Mouse (Mus musculus): ENCODE measurements around the gene Purb.
A peak's percentile ranks its signal among the peaks of the same experiment; 100 is the strongest.

Gene Purb

DNA sequence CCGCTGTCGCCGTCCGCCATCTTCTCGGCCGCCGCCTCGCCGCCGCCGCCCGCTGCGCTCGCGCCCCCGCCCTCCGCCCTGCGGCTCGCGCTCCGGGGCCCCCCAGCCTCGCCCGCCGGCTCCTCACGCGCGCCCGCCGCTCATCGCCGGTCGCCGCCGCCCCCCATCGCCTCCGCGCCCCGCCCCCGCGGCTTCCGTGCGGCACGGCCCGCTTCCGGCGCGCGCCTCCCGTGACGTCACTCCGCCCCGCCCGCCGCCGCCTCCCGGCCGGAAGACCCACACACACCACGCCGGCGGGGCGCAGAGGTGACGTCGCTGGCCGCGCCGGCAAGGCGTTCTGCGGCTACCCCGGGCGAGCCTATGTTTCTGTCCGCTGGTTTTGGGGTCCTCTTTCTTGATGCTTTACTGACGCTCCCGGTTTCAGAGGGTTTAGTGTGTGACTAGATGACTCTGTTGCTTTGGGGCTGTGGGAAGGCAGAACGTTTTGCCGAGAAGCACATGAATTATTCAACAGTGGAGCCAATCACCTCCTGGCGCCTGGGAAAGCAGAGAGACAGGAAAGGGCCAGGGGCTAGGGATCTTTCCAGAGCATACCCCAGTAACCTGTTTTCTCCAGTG lies at the start of gene Purb:
Gene Purb, minus strand, starts transcription at position 51 of the 618 bp plus-strand sequence.
- DNase-seq, result peak; percentile 85 to 88

DNA sequence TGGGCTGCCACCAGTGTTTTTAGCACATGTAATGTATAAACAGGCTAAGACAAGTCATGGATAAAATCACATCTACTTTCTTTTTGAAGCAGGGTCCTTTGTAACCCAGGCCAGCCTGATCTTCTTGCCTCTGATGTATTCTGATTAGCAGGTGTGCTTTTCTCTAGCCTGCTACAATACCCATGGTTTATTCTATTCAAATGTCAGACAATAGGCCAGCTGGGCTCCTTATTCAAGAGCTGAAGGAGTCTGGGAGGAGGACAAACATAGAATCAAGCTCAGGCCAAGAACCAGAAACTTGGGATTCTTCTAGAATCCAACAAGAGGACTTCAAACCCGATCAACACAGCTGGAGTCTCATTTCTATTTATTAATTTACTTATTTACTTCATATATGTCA lies 49.5 kb upstream of the Purb start:
- DNase-seq, result no peak

DNA sequence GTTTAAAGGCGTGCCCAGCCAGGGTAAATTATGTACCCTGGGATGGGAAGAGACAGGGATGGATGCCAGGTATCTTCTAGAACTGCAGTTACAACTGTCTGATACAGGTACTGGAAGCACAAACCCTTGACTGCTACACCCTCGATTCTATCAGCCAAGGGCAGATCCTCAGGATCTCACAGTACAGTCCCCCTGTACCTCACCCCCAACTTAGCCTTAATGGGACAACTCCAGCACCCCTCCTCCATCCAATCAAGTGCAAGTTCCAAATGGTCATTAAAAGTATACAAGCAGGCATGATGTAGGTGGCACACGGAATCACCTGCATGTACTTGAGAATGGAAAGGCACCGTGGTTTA lies 49.1 kb upstream of the Purb start:
- no peak for DNase-seq

DNA sequence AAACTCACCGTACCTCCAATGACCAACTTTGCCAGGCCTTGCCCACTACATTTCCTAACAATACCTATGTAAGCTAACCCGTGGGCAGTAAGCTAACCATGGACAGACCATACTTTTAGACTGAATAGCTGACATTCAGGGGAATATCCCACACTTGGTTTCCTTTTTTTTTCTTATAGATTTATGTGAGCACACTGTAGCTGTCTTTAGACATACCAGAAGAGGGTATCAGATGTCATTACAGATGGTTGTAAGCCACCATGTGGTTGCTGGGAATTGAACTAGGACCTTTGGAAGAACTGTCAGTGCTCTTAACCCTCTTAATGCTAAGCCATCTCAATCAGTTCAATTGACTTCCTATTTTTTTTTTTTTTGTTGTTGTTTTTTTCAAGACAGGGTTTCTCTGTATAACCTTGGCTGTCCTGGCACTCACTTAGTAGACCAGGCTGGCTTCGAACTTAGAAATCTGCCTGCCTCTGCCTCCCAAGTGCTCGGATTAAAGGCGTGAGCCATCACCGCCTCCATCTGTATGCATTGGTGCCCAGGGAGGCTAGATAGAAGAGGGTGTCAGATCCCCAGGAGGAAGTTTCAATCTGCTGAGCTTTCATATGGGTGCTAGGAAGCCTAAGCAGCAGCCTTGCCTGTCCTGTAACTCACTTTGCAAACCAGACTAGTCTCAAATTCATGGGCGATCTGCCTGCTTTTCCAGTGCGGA lies 48.6 kb upstream of the Purb start:
- DNase-seq, result no peak

DNA sequence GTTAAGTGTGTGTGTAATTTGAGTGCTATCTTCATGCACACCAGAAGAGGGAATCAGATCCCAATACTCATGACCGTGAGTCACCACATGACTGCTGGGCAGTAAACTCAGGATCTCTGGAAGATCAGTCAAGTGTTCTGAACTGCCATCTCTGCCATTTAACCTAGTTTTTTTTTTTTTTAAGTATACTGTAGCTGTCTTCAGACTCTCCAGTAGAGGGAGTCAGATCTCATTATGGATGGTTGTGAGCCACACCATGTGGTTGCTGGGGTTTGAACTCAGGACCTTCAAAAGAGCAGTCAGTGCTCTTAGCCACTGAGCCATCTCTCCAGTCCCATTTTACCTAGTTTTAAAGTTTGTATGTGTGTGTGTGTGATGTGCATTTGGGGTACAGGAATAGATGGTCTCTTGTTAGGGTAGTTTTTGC lies 48.0 kb upstream of the Purb start:
- no peak for DNase-seq

DNA sequence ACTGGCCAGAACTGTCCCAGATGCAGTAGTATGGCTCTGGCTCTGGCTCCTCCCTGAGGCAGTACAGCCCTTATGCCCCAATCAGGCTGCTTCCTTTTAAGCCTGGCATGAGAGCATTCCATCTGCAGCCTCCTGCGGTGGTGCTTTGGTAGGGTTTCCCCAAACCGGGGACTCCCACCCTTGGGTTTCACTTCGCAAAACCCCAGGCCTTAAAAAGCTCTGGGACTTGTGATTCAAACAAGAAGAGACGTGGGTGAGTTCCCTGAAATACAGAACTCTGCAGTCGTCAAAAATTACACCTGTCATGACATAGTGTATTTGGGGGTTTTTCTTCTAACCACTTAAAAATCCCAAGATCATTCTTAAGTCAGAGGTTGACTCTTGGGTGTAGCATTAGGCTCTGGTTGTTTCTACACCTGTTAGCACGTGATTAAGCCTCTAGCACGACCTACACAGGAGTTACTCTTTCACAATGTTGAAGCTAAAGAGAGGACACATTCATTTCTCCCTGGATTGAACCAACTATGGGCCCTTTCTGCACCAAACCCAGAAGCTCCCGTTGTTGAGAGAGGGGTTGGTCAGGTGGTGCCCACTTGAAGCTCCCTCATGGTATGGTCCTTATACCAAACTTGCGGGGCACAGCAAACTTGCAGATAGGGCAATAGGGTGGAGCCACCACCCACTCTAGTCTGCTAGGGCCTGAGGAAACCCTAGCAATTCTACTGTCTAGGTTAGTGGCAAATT lies 47.2 kb upstream of the Purb start:
- DNase-seq, result no peak

DNA sequence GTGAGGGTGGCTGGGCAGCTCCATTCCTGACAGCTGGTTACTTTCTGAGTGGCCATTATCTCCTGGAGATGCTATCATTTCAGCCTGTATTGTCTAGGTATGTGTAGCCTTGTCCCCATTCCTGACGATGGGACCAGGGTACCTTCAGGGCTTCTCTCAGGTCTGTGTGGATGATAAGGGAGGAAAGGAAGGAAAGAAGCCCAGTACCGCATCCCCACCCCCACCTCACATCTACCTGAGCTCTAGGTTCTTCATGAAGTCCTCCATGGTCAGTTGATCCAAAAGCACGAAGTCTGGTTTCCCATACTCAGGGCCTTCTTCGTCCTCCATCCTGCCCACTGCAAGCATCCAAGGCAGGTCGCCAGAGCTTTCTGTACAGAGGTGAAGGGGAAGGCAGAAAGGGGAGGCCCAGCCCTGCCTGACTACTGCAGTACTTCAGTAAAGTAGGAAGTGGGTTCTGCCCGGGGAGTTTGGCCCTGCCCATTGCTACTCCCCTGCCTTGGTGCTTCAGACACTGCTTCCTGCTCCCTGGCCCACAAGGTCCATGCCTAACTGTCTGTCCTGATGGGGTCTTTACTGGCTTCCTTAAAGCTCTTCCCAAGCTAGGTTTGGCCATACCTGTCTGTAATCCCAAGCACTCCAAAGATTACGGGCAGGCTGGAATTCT lies 44.9 kb upstream of the Purb start, which contains the start of gene Myo1g:
Gene Myo1g, minus strand, starts transcription at position 459 of the 667 bp plus-strand sequence.
- no peak for DNase-seq

- no peak for DNase-seq
These were observed 43.8 kb upstream of the Purb start for GRCm38 (mm10) chr11:6519491-6520033.

GRCm38 (mm10) chr11:6514837-6515236 lies 39.1 kb upstream of the Purb start:
- DNase-seq, result no peak

DNA sequence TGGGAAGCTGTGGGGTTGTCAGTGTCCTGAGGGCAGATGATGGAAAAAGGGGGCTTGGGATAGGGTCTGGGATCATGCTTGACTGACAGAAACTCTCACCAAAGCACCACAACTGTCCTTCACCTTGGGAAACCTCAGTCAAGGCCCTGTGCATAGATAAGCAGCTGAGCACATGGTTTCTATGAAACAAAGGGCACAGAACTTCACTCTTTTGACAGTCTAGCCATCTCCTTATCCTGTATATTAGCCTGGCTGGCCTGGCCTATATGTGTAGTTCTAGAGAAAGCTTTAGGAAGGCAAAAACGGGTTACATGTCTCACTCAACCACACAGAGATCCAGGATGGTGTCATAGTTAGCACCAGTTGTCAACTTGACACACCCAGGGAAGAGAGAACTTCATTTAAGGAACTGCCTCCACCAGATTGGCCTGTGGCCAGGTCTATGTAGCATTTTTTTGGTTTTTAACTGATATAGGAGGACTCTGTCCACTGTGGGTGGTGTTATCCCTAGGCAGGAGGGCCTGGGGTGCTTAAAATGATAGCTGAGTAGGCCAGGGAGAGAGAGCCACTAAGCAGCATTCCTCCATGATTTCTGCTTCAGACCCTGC lies 32.7 kb upstream of the Purb start:
- no peak for DNase-seq

DNA sequence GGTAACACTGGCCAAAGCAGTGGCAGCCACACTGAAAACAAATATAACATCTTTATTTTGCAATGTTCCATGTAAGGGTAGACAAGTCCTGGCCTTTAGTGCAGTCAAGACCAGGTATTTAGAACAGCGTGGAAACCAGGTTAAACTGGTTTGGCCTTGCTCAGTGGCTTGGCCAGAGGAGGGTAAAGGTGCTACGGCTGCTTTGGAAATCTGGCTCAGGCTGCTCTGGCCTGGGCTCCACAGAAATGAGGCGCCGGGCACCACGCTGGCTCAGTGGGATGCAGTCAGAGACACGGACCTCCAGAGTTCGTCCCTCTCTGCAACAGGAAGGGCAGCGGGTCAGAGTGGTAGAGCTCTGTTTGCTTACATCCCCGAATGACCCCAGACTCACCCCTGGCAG lies 30.8 kb upstream of the Purb start:
- peak in 1 of 2 experiments; percentile 24 for DNase-seq

GRCm38 (mm10) chr11:6504689-6505088 lies 29.0 kb upstream of the Purb start:
- DNase-seq, result no peak

- DNase-seq, result no peak
These were observed 28.5 kb upstream of the Purb start for GRCm38 (mm10) chr11:6504226-6504625.

DNA sequence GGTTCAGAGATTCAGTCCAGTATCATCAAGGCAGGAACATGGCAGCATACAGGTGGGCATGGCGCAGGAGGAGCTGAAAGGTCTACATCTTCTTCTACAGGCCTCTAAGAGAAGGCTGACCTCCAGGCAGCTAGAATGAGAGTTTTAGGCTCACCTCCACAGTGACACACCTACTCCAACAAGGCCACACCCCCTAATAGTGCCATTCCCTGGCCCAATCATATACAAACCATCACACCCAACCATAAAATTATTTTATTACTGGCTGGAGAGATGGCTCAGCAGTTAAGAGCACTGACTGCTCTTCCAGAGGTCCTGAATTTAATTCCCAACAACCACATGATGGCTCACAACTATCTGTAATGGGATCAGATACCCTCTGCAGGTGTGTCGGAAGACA lies 26.8 kb upstream of the Purb start:
- no peak for DNase-seq

- DNase-seq, result no peak
These were observed 21.7 kb upstream of the Purb start for GRCm38 (mm10) chr11:6497311-6497948.

GRCm38 (mm10) chr11:6489691-6490503 lies 14.2 kb upstream of the Purb start:
- DNase-seq, result peak; percentile 45 to 61

DNA sequence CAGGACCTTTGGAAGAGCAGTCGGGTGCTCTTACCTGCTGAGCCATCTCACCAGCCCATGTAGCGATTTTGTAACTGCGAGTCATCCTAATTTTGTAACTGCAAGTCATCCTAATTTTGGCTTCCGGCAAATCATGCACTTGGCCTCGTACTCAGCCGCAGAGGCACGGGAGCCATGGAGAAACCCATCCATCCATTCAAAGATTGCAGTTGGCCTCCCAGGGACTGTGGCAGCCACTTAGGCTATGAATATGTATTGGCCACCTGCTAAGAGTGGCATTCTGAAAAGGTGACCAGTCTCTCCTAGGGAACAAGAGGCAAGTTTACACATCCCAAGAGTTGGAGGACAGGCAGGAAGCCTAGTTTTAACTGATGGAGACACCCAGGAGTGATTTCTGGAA lies 13.5 kb upstream of the Purb start:
- peak; percentile 44 to 71 for DNase-seq

DNA sequence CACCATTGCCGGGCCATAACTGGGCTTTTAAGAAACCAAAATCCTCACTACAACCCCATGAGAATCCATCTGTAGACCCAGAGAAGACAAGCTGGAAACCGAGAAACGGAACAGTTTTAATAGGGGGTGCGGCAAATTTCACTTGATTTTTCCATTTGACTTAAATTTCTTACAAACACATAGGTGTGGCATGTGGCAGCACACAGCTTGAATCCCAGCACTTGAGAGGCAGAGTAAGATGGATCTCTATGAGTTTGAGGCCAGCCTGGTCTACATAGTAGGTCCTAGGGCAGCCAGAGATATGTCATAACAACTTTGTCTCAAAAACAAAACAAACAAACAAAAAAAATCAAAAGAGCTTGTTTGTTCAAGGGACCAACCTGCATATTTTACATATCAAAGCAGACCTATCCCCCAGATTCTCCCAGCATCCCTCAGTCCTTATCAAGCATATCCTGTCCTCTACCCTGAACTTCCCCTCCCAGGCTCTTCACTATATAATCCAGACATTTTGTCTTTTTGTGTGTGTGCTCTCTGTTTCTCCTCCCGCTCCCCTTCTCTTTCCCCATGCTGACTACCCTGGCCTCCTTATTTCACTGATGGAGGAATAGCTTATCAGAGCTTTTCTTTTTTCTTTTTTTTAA lies 12.4 kb upstream of the Purb start:
- DNase-seq, result no peak

DNA sequence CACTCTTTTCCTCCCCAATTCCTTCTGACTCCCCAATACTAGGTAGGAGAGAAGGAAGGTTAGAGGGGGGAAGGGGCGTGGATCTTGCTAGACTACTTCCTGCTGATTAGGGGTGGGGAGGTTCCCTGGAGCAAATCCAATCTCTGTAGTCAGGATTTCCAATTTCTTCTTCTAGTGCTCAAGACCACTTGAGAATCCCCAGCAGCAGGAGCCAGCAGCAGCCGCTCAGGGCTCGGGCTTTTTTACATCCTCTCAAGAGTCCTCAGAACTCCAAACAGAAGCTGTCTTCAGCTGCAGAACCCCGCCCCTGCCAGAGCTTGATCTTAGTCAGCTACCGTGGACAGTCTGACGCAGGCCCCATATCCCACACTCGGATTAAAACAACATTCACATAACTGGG lies 11.8 kb upstream of the Purb start:
- DNase-seq, result no peak

DNA sequence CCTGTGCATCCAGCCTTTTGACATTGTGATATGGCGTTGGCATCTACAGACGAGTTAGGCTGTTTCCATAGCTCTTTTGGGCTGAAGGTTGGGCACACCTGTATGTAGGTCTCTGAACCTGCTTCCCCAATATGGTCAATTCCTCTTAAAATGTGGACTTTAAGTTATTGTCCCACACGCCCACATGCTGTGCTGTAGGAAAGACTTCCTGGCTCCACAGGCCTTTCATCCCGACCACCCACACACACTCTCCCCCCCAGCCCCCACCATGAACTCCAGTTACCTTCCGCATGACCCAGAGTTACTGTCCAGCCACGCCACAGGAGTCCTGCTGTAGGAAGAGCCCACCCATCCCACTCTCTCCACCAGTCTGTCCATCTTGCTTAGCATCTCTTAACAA lies 11.2 kb upstream of the Purb start:
- DNase-seq, result no peak

All from kidney, adult 8-10 months (tissue).